Mouse (Mus musculus): ENCODE data around the gene Smpdl3b. TPM values are rescaled to one million over a fixed set of nuclear protein-coding genes. Genes with fewer than 3 reads are reported as not detected.
"Not testable (repeated sequence)": the region's sequence is repeated elsewhere in the genome, so short reads cannot be mapped to it uniquely, and the experiment has no call there.

Smpdl3b gene
- total RNA-seq (2021), result under 1 TPM; 0.61 to 0.89 TPM

DNA sequence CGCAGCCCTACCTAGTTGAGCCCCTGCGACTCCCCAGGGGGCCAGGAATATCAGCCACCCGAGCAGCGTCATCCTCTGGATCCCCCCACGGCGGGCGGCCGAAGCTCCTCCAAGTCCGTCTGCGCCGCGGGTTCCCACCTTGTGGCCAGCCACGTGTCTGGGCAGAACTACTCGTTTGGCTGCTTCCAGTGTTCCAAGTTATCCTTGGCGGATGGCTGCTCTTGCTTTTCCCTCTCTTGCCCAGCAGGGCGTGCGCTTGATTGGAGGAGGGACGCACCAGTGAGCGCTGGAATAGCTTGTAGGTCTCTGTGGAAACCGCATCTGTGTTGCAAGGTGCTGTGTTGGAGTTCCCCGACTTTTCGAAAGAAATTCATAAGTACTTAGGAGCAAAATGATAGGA is at the start of gene Smpdl3b:
Smpdl3b (minus strand) TSS at position 279 of the 400 bp plus-strand sequence.
- intact Hi-C loops (cut with DNase I), result no loop called here
- DNase-seq, result peak; percentile 73 to 76

- intact Hi-C loops (cut with DNase I), result no loop called here
- DNase-seq, result no peak
Measured at GRCm38 (mm10) chr4:132806620-132807191, 49.7 kb upstream of the Smpdl3b start.

DNA sequence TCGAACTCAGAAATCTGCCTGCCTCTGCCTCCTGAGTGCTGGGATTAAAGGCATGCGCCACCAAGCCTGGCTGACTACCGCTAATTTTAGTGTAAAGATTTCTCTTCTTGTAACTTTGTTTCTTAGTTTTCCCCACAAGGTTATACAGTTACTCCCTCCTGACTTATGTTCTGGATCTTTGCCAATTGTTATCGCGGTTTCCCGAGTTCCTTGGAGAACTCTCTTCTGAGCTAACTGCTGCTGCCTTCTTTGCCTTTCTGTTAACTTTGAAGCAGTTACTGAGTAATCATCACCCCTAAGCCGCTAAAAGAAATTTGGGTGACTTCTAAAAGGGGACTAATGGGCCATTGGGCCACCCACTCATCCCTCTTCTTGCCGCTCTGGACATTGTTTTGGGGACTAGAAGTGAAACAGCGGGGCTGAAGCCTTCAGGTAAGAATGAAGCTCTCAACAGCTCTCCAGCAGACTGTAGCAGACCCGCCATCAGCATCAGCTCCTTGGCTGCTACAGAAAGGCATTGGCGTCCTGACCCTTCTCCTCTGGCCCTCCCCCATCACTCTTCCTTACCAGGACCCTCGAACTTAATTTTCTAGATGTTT is 48.6 kb upstream of the Smpdl3b start:
- intact Hi-C loops (cut with DNase I), result no loop called here
- no peak for DNase-seq

DNA sequence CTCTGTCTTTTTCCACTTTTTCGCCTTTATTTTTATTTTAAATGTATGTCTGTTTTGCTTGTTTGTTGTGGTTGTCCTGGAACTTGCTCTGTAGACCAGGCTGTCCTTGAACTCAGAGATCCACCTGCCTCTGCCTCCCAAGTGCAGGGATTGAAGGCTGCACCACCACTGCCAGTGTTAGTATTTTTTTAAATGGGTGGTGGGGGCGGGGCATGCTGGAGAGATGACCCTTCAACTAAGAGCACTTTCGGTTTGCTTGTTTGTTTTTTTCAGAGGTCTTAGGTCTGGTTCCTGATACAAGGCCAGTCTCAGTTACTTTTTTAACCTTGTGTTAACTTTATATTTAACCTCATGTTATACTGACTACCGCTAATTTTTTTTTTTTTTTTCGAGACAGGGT is 48.1 kb upstream of the Smpdl3b start:
- intact Hi-C loops (cut with DNase I), result no loop called here
- no peak for DNase-seq

DNA sequence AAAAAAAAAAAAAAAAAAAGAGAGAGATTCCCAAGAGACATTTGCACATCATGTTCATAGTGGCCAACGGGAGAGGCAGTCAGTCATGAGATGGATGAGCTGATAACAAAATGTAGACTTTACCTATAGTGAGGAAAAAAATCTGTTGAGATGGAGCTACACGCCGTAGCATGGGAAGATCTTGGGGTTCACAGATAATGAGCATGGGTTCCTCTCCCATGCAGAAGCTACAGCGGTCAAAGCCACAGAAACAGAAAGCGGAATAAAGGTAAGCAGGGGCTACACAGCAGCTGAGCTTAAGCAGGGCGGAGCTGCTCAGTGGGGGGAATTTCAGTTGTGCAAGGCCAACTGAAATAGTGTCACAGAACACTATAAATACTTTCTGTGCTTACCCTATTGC is 47.3 kb upstream of the Smpdl3b start:
- intact Hi-C loops (cut with DNase I), result no loop called here
- no peak for DNase-seq

DNA sequence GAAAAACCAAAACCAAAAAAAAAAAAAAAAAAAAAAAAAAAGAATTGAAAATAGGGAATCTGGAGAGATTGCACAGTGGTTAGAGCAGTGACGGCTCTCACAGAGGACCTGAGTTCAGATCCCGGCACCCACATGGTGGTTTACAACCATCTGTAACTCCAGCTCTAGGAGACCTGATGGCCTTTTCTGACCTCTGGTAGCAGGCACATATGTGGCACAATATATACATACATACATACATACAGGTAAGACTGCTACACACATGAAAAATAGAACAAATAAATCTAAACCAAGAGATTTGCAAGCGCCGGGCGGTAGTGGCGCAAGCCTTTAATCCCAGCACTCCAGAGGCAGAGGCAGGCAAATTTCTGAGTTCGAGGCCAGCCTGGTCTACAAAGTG is 46.8 kb upstream of the Smpdl3b start:
- intact Hi-C loops (cut with DNase I), result no loop called here
- no peak for DNase-seq

- no peak for DNase-seq
- intact Hi-C loops (cut with DNase I), result no loop called here
Measured at GRCm38 (mm10) chr4:132803212-132803611, 46.2 kb upstream of the Smpdl3b start.

DNA sequence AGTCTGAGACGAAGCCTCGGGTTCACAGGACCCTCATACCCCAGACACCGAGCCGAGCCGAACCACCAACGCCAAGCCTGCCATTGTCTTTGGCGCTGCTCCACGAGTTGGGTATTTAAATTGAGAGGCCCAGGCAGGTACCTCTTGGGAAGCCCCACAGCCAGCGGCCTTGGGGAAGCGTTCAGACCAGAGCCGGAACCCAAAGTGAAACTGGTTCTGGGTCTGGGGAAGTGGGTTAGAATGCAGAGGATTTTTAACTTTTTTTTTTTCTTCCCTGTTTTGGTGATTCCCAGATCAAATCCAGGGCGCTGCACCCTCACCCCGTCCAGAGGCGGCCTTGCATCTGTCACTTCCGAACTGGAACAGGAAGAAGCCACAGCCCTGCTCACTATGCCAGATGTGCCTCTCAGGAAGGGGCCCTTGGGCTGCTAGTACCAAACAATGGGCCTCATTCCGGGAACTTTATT is 45.2 kb upstream of the Smpdl3b start:
- intact Hi-C loops (cut with DNase I), result no loop called here
- DNase-seq, result peak; percentile 39 to 44

- intact Hi-C loops (cut with DNase I), result no loop called here
- no peak for DNase-seq
Measured at GRCm38 (mm10) chr4:132801176-132802077, 44.4 kb upstream of the Smpdl3b start.

DNA sequence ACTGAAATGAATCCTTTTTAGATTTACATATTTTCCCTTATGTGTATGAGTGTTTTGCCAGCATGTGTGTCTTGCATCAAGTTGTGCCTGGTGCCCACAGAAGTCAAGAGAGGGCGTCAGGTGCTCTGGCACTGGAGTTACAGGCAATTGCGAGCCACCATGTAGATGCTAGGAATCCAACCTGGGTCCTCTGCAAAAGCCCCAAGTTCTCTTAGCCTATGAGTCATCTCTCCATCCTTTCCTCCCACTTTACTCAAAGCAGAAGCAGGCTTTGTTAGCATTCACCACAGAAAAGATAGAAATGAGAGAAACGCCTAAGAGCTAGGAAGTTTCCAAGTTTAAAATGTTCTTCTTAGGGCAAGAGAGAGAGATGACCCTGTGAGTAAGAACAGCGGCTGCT is 42.8 kb upstream of the Smpdl3b start:
- intact Hi-C loops (cut with DNase I), result no loop called here

GRCm38 (mm10) chr4:132798666-132799065 is 41.6 kb upstream of the Smpdl3b start:
- intact Hi-C loops (cut with DNase I); DNase-seq: not testable (repeated sequence)

More for the DNA sequence above, 42.8 kb upstream of the Smpdl3b start:
- DNase-seq, result no peak

GRCm38 (mm10) chr4:132798028-132798427 is 41.0 kb upstream of the Smpdl3b start:
- no peak for DNase-seq
- intact Hi-C loops (cut with DNase I), result no loop called here

DNA sequence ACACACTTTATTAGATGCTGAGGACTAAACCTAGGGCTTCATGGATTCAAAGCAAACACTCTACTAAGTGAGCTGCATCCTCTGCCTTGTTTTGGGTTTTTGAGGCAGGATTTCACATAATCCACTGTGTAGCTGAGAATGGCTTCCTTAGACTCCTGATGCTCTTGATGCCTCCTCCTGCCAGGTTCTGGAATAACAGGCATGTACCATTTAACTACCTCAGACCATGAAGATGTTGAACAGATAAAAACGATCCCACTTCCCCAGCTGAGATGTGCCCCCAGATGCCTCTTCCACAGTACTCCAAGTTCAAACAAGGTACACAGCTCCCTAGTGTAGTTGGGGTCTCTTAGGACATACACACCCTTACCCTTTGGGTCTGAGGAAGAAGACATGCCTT is 40.4 kb upstream of the Smpdl3b start:
- no peak for DNase-seq
- intact Hi-C loops (cut with DNase I), result no loop called here

DNA sequence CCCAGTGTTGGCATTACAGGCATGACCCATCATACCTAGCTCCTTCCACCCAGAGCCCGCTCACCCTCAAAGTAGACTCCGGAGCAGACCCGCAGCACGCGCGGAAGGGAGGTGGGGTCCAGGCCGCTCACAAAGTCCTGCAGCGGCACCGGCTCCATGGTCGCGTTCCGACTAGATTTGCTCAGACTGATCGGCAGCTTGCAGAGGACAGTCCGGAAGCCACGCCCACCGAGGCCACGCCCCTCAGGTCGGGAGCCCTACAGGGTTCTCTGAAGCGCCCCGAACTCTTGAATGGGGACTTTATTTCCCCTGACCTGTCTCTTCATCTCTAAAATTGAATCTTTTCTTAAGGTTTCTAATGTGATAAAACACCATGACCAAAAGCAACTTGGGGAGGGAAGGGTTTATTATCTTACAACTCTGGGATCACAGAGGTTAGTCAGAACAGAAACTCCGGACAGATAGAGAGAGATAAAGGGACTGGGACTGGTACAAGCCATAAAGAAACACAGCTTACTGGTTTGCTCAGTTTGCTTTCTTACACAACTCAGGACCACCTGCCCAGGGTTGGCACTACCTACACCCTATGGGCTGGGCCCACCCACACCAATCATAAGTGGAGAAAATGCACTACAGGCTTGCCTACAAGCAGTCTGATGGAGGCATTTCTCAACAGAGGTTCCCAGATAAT is 39.3 kb upstream of the Smpdl3b start, which contains the start of gene Themis2:
Themis2 (minus strand) TSS at position 192 of the 691 bp plus-strand sequence.
- DNase-seq, result peak; percentile 77 to 85
- intact Hi-C loops (cut with DNase I), result no loop called here

DNA sequence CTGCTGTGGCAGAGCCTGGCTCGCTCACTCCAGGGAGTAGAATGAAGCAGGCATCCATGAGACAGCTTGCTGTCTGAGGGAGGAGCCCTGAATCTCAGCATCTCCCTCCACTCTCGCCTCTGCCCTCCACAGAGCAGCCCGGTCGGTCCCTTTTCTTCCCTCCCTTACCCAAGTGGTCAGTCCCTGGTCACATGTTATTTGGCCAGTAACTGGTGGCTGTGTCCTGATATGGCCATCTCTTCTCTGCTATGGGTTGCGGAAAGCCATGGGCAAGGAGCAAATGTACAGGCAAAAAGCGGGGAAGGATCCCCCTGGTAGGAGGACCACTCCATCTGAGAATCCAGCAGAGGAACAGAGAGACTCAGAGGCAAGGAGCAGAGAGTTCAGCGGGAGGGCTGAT is 38.1 kb upstream of the Smpdl3b start:
- intact Hi-C loops (cut with DNase I), result no loop called here
- no peak for DNase-seq

DNA sequence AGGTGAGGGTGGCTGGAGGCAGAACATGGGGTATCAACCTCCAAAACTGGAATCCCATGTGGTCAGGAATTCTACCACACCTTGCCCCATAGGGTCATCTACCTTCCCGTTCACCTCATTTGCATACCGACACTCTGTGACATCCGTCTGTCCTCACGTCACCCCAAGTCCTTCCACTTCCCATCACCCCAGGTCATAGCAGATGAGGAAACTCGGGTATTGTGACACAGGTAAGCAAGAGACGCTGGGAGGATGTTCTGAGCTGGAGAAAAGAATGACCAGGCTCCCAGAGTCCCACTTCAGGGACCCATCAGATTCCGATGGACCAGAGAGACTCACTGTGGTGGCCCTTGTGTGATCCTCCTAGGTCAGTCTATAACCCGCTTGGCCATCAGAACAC is 37.7 kb upstream of the Smpdl3b start:
- intact Hi-C loops (cut with DNase I), result no loop called here
- no peak for DNase-seq

- intact Hi-C loops (cut with DNase I), result no loop called here
- DNase-seq, result no peak
Measured at GRCm38 (mm10) chr4:132794028-132794427, 37.0 kb upstream of the Smpdl3b start.

GRCm38 (mm10) chr4:132793322-132794004 is 36.4 kb upstream of the Smpdl3b start:
- DNase-seq; intact Hi-C loops (cut with DNase I): not testable (repeated sequence)

GRCm38 (mm10) chr4:132789731-132790130 is 32.7 kb upstream of the Smpdl3b start:
- no peak for DNase-seq
- intact Hi-C loops (cut with DNase I), result no loop called here

- DNase-seq, result no peak
- intact Hi-C loops (cut with DNase I), result no loop called here
Measured at GRCm38 (mm10) chr4:132785228-132785627, 28.2 kb upstream of the Smpdl3b start.
